Mouse (Mus musculus): ENCODE measurements around the gene Cox6a2.

DNA sequence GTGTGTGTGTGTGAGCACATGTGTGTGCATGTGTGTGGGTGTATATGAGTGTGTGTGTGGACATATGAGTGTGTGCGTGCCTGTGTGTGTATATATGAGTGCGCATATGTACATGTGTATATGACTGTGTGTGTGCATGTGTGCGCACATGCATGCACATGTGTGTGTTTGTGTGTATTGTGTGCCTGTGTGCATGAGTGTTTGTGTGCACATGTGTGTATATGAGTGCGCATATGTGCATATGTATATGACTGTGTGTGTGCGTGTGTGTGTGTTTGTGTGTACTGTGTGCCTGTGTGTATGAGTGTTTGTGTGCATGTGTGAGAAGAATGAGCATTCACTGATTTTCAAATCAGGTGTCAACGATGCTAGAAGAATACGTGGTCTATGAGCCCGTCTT is 2.0 kb downstream of the Cox6a2 start:
- TF ChIP-seq CTCF (IDR thresholded peaks at IDR 0.05; ENCODE audit: low read depth, low read length), result no peak
- no peak for TF ChIP-seq POLR2A (IDR thresholded peaks at IDR 0.05; ENCODE audit: extremely low read depth, insufficient read depth, low read length)

Measured in liver, adult 2 months (tissue).